Mouse (Mus musculus): ENCODE measurements around the gene Fam81a.

DNA sequence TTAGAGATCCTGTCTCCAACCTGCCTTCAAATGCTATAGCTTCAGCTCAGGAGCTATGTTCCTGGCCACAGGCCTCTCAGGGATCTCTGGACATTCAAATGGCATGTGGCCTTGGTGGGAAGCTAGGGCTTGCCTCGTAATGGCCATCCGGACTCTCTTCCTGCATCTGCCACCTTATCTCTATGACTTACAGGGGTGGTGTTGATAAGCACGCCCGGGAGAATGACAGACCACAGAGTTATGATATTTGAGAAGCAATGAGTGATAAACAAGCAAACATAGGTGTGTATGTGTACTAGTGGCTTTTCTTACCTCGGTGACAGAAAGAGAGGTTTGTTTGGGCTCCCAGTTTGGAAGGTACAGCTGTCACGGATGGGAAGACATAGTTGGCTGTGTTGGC is 96.1 kb downstream of the Fam81a start:
- TF ChIP-seq CTCF (IDR thresholded peaks at IDR 0.05; ENCODE audit: borderline replicate concordance, control insufficient read depth, extremely low read depth, insufficient read depth, low read length, poor library complexity) (no peak), POLR2A (IDR thresholded peaks at IDR 0.05; ENCODE audit: control insufficient read depth, extremely low read depth, insufficient read depth, low read length, poor library complexity) (no peak)
